Mouse (Mus musculus) T-helper 2 cell (primary cell): ENCODE results near the gene Arhgef12.
"Not testable (repeated sequence)": the region's sequence is repeated elsewhere in the genome, so short reads cannot be mapped to it uniquely, and the experiment has no call there.

ENCODE experiments used
- in situ Hi-C: fragments of 300-600 bp; cut with MboI, MseI; formaldehyde crosslinking; loops from one replicate; pipeline ENCODE4 v1.15.1; 2025; ENCODE audit warnings: high pct_unique_total_duplicates

Gene Arhgef12

DNA sequence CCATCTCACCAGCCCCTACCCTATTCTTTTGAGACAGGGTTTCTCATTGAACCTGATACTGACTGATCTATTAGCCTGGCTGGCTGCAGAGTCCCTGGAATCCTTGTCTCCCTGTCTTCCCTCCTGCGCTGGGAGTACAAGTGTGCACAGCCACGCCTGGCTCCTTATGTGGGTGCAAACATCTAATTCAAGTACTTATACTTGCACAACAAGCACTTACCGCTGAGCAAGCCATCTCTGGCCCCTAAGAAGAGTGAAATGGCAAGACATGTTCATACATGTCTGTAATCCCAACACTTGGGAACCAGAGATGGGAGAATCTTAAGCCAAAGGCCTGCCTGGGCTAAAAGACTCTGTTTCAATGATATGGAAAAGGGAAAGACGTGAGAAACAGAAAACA, 104.0 kb downstream of the Arhgef12 start:
- in situ Hi-C loops, result loop anchor here (10.0 kb wide), 1 partner anchor 202 kb away; no protein-coding TSS in a partner anchor

DNA sequence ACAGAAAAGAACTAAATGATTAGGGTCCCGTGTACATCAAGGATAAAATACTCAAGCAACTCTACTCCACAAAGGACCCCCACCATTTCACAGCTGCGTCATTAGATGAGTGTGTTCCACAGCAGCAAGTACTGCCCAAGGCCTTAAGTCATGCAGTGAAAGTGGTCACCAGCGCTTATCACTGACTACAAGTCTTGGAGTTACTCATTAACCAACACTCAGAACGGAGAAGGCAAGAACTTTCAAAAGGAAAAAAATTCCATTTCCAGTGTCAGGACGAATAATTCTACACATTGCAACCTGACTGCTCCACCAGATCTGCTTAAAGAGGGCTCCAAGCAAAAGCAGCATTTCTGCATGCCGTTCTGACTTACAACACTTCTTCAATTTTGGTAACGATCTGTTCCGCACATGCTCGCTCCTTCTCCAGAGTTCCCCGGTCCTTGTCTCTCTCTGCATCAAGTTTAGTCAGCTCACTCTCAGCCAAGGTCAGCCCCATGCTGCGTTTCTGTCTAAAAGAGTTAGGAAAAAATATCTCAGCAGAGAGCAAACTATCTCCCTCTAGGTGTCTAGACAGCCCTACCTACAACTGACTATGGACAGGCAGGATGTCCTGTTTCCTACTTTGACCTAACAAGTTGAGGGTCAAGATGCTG, 106.3 kb downstream of the Arhgef12 start:
- in situ Hi-C loops, result loop anchor here (10.0 kb wide), 1 partner anchor 204 kb away; no protein-coding TSS in a partner anchor

DNA sequence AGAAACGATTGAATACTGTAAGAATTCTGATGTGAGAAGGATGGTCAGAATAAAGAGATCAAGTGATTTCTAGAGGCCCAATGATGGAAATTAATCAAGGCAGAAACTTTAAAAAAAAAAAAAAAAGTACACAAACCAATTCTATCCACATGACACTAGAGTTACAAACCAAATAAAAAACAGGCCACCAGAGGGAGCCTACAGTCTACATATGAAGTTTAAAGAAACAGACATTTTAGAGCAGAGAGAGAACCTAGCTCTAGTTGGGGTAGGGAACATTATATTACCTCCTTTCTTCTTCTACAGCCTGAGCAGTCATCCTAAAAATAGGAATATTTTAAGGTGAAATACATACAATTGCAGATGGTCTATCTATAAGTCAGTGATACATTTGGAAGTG, 107.0 kb downstream of the Arhgef12 start:
- in situ Hi-C loops, result loop anchor here (10.0 kb wide), 1 partner anchor 205 kb away; no protein-coding TSS in a partner anchor

DNA sequence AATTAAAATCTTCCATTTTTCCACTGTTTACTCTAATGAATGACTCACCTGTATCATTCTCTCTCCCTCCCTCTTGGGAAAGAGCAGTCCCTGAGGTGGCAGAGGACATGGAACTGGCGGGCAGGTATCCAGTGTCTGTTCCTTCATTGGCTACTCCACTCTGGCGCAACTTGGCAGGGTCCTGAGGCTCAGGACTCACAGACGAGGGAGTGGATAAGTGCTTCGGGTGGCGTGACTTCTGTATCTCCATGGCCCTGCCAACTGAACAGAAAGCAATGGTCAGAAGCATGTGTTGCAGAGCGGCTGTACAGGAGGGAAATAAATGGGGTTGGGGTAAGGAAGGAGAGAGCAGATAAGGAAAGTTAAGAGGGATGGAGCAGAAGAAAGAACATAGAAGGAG, 109.5 kb downstream of the Arhgef12 start:
- in situ Hi-C loops, result no loop called here

DNA sequence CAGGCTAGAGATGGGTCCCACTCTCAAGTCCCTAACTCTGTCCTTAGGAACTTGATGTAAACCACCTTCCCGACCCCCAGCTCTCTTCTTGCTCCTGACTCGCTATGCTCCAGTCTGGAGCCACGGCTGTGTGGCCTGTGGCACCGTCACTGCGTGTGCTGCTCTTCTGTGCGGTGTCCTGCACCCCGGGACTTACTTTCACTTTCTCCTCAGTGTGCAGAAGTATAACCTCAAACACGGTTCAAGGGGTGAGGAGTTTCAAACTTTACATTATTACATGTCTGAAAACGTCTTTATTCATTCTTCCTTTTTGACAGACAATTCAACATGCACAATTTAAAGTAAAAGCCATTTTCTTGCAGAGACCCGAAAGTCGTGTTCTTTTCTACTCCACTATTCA, 111.7 kb downstream of the Arhgef12 start:
- in situ Hi-C loops, result no loop called here

DNA sequence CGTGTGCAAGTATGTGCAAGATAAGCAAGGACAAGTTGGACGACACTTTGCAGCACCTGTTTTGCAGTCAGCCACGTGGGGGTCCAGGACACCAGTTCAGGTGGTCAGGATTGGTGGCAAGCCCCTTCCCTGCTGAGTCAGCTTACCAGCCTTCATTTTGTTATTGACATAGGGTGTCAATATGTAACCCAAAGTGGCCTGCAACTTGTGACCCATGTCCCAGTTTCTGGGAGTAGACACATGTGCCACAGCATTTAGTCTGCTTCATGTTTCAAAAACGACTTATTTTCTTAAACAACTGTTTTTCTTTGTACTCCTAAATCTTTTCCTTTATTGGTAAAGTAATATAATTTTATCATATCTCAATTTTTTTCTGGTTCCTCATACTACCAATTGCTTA, 112.3 kb downstream of the Arhgef12 start:
- in situ Hi-C loops, result no loop called here

DNA sequence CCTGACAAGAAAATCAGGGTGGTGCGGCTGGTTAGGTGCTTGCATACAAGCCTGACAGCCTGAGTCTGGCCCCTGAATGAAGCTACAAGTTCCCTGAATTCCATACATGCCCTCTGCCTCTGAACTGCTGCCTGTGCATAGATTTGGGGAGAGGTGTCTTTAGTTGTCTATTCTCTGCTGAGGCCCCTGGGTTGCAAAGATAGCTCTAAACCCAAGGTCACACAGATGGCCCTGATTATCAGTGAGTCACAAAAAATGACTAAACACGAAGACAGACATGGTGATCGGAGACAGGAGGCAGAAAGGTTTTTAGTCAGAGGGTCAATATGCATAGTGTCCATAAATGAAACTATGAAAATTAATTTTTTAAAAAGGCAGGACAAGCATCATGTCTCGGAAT, 113.4 kb downstream of the Arhgef12 start:
- in situ Hi-C loops, result no loop called here

DNA sequence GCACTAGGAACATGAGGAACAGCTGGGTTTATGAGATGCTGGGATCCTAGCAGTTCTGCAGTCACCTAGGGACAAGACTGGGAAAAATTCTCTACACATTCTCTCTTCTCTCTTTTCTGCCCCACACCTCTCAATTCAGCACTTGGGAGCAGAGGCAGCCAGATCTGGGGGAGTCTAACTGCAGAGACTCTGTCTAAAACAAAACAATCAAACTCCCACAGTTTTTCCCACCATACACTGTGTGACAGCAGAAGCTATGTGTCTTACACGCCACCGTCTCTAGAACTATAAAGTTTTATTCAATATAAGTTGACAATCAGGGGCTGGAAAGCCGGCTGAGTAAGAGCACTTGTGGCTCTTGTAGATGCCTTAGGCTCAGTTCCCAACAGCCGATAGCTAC, 119.1 kb downstream of the Arhgef12 start:
- in situ Hi-C loops, result no loop called here

DNA sequence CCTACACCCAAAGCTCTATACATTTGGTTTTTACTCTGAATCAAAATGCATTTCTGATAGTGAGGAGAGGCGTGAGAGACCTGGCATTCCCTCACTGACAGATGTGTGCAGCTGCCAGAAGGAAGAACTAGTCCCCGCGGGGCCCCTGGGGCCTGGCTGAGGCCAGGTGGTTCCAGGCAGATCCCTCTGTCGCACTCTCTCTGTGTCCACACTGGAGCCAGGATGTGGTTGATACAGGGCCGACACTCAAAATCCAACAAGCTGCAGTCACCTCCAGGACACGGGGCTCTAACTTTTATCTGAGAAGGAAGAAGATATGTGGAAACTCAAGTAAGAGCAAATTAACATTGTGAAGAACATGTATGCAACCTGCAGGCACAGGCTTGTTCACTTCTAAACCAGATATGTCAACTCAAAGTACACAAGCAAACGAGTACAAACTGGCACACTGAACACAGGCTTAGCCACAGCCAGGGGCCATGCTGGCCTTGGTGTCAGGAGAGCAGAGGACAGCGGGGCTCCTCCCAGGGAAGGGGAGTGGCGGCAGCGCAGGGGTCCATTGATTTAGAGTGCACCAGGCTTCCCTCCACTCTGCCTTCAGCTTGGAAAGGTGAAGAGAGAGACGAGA, 138.0 kb downstream of the Arhgef12 start:
- in situ Hi-C loops, result no loop called here

DNA sequence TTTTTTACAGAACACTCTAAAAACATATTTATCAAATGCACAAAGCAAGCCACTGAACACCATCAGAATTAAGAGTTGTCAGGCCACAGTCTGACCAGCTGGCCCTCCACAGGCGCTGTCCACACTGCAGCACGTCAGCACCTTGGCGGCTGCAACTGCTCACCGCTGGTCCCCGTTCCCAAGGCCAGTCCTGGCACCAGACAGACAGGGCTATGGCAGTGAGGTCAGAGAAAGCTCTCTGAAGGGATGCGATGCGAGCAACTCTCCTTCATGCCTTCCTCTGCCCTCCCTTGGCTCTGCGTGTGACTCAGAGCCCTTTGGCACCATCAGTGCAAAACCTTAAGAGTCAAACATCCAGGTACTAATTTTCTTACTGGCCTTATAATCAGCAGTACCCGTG, 139.3 kb downstream of the Arhgef12 start:
- in situ Hi-C loops, result no loop called here

DNA sequence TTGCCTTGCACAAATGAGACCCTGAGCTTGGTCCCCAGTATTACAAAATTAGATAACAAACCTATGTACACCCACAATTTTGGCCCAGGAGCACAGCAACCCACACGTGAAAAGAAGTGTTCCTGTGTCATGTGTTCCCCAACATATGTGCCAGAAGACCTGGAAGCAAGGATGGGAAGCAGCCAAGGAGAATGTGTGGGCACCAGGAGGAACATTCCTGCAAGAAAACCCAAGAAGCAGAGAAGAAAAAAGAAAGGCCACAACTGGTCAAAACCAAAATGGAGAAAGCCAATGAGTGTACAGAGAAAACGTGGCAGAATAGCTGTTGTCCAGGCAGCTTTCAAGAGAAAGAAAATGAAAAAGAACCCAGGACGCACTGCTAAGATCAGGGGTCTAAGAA, 142.2 kb downstream of the Arhgef12 start:
- in situ Hi-C loops, result not testable (repeated sequence)

DNA sequence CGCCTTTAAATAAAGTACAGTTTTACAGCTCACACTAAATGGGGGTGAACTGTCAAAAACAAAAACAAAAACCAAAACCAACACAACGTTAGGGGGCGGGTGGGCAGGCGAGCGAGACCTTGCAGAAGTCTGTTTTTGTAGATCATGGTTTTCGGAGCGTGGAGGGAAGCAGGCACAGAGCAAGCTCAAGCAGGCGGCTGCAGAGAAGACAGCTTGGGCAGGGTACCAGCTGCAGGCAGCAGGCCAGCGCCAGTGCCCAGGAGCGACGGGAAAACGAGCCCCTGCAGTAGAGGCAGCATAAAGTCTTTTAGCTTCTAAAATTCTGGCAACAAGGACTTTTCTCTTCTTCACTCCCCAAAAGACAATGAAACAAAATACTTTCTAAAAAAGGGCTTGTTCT, 142.7 kb downstream of the Arhgef12 start:
- in situ Hi-C loops, result no loop called here

DNA sequence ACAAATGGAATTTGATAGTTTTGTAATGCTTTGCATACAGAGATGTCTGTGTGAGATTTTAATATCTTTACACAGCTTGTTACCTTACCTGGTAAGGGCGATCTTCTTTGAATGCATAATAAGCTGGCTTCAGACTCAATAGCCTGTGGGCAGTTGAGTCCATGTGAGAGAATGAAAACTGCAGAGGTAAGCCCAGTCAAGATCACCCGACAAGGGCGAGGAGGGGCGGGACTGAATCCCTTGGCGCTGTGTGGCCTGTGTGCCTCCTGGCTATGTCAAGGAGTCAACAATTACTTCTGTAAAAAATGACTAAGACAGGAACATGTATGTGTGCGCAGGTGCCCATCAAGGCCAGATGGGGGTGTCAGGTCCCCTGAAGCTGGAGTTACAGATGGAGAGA, 144.5 kb downstream of the Arhgef12 start:
- in situ Hi-C loops, result no loop called here

DNA sequence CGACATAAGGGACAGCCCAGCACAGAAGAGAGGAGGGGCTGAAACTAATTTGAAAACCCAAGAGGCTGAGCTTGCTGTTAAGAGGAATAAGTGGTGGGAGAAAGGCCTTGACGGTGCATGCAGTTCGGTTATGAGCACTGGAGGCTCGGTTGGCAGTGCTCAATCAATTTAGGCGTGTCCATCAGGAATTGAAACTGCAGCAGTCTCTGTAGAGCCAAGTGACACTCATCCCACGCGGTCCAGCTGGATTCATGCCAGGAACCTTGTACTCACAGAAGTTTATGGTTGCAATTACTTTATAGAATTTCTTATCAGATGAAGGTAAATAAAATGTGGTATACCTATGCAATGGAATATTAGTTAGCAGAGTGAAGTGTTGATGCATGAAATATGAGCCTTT, 148.6 kb downstream of the Arhgef12 start:
- in situ Hi-C loops, result no loop called here

DNA sequence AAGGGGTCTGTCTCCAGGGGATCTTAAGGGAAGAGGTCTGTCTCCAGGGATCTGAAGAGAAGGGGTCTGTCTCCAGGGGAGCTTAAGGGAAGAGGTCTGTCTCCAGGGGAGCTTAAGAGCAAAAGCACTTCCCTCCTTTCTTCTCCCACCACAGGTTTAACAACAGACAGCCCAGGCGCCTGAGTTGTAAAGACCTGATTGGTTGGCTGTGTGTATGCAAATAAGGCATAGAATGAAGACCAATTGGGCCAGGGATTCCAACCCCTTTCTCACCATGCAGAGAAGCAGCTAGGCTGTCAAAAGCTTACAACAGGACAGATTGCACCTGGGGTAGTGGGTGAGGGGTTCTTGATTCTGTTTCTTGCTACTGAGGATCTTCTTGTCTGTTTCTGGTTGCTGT, 158.7 kb downstream of the Arhgef12 start:
- in situ Hi-C loops, result loop anchor here (10.0 kb wide), 2 partner anchors 554 to 614 kb away; partner anchors contain the start of gene Tecta

DNA sequence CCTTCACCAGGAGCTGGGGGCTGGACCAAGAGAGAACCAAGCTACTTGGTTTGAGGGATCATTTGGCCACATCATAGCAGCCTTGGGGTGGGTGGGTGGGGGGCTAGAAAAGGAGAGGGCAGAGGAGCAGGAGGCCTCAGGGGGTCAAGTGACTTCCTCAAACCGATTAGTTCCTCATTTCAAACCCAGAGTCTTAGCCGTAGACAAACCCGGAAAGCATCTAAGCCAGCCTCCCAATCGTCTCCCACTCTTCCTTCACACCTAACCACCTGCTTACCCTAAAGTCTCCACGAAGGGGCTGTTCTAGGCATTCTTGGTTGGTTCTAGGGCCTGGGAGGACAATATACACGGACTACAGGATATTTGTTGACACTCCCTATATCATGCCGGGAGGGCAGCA, 161.9 kb downstream of the Arhgef12 start:
- in situ Hi-C loops, result loop anchor here (10.0 kb wide), 2 partner anchors 550 to 610 kb away; partner anchors contain the start of gene Tecta

DNA sequence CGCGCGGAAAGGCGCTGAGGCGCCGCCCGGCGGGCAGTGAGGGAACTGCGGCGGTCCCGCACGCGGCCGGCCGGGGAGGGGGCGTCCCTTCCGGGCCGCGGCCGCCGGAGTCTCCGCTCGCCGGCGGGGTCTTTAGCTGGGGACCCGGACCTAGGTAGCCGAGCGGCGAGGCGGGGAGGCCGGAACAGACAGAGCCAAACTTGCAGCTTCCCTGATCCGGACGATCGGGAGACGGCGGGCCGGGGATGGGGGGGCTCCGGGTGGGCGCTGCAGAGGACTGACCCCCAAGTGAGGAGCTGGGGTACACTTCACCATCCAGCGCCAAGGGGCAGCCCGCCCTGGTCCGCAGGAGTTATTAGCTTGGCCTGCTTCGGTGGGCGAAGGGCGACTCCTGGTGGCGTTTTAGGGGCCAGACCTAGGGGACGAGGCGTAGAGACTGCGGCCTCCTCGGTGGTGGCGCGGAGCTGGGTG, 162.5 kb downstream of the Arhgef12 start:
- in situ Hi-C loops, result loop anchor here (10.0 kb wide), 2 partner anchors 550 to 610 kb away; partner anchors contain the start of gene Tecta

DNA sequence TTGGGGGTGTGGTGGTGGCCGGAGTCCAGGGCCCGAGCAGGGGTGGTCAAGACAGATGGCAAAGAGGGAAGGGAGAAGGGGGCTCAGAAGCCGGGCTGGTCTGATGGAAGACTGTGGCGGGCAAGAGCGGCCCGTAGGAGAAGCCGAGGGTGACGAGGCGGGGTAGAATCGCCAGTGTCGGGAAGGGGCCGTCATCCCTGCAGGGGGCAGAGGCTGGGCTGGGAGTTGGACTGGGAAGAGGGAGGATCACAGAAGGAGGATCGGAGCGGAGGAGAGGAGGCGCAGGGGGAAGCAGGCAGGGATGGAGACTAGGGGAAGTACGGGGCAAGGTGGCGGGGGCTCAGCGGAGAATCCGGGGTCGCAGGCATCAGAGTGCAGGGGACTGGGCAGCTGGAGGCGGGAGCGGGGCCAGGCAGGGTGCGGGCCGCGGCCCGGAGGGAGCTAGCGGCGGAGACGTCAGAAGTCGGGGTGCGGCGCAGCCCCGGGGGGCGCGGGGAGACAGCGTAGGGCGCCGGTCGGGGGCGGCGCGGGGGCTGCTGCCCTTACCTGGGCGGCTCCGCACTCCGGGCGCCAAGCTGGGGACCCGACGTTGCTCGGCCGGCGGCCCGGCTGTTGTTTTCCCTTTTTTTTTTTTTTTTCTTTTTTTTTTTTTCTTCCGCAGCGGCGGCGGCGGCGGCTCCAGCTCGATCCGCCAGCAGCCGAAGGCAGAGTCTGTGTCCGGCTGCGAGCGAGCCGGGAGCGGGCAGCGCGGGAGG, 163.1 kb downstream of the Arhgef12 start, which contains the start of gene Grik4:
Gene Grik4 (minus strand): TSS at position 713 of the 755 bp plus-strand sequence.
- in situ Hi-C loops, result loop anchor here (10.0 kb wide), 2 partner anchors 549 to 609 kb away; partner anchors contain the start of gene Tecta

DNA sequence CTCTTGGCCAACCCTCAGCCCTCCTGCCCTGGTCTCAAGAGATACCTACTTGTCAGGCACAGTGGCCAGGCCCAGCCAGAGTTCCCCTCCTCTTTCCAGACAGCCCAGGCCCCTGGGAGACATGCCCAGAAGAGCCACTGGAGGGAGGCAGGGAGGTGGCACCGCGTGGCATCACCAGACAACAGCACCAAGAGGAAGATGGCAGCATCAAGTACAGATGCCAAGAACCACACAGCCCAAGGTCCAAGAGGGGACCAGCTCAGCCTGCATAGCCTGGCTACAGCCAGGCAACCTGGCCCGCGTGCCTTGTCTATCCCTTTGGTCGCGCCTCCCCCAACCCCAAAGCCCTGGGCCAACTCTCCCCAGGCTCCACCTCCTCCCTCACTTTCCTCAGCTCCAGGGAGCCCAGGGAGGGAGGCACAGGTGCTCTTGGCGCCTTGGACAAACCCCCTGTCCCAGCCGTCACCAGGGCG, 163.9 kb downstream of the Arhgef12 start:
- in situ Hi-C loops, result loop anchor here (10.0 kb wide), 2 partner anchors 548 to 608 kb away; partner anchors contain the start of gene Tecta

DNA sequence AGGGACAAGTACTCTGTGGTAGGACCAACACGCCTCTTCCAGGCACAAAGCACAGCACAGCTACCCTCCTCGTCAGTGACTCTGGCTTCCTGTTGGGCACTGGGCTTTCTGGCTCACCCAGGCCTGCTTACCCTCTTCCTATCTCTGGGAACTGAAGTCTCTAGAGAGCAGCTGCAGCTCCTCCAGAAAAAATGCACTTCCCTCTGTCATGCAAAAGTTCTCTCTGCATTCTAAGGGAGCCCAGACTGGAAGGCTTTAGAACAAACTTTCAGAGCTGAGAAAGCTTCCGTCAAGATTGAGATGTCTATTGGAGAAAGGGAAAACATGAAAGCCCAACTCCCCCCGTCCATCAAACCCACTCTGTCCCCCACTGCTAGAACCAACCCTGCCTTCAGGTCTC, 164.9 kb downstream of the Arhgef12 start:
- in situ Hi-C loops, result loop anchor here (10.0 kb wide), 2 partner anchors 547 to 607 kb away; partner anchors contain the start of gene Tecta

DNA sequence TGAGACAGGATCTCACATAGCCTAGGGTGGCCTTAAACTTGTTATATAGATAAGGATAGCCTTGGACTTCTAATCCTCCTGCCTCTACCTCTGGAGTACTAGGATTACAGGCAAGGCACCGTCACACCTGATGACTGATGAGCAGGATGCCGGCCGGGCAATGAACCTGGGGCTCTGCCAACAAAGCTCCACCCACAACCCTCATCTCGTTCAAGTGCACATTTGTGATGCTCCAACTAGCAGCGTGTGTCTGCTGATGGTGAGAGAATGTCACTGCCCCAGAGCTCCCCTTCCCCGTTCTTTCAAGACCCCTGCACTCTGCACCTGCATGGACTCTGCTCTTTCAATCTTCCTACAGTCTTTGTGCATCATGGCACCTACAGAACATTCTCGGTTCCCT, 174.9 kb downstream of the Arhgef12 start:
- in situ Hi-C loops, result no loop called here

DNA sequence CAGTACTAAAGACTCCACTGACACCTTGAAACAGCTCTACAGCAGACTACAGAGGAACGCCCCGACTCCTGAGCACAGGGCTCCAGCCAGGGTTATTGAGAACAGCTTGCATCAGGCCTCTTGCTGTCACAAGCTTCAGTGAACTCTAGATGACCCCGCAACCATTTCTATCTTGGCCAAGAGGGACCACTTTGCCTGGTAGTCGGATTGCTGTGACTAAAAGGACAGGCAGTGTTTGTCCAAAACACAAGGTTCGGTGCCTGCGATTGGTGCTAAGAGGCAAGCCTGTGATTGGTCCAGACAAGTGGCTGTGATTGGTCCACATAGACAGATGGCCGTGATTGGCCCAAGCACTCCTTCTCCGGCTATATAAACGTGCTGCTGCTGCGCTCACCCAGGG, 179.5 kb downstream of the Arhgef12 start:
- in situ Hi-C loops, result no loop called here
